Mouse (Mus musculus): ENCODE data around the gene Gcgr. TPM values are rescaled to one million over a fixed set of nuclear protein-coding genes. Genes with fewer than 3 reads are reported as not detected.
"Not testable (repeated sequence)": the region's sequence is repeated elsewhere in the genome, so short reads cannot be mapped to it uniquely, and the experiment has no call there.

Gene Gcgr
- polyA plus RNA-seq, 1 experiment from 2014 or later, result 0.50 TPM

DNA sequence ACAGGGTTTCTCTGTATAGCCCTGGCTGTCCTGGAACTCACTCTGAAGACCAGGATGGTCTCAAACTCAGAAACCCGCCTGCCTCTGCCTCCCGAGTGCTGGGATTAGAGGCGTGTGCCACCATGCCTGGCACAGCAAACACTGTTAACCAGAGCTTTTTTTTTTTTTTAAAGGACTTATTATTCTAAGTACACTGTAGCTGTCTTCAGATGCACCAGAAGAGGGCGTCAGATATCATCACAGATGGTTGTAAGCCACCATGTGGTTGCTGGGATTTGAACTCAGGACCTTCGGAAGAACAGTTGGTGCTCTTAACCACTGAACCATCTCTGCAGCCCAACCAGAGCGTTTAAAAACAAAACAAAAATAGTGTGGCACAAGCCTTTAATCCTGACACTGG is 28.3 kb downstream of the Gcgr start:
- not testable (repeated sequence) for DNase-seq (ENCODE audit: low spot score); H3K27me3 ChIP-seq (replicated peaks; ENCODE audit: control insufficient read depth, insufficient read depth, low read length); H3K9ac ChIP-seq (ENCODE audit: low read length); H3K9me3 ChIP-seq (ENCODE audit: control insufficient read depth, low read length); H3K4me2 ChIP-seq (ENCODE audit: low read length); H3K27ac ChIP-seq (ENCODE audit: low read depth); H3K4me1 ChIP-seq (replicated peaks; ENCODE audit: control insufficient read depth, insufficient read depth, low read length); H3K4me3 ChIP-seq (ENCODE audit: low read depth, low read length); ATAC-seq (replicated peaks; ENCODE audit: low FRiP score, low TSS enrichment, low read depth)
- peaks cover 49% of the 10 kb centered on the region for H3K36me3 ChIP-seq (ENCODE audit: control insufficient read depth, insufficient read depth, low read length)
- 85% methylated on average over 6 of the region's 6 CpGs for WGBS

GRCm38 (mm10) chr11:120560952-120561728 is 30.6 kb downstream of the Gcgr start:
- Histone ChIP-seq H3K36me3 (ENCODE audit: control insufficient read depth, insufficient read depth, low read length) (peaks cover 72% of the 10 kb centered on the region), H3K4me1 (replicated peaks; ENCODE audit: control insufficient read depth, insufficient read depth, low read length) (no peaks in the 10 kb centered on the region), H3K9me3 (ENCODE audit: control insufficient read depth, low read length) (peaks cover 3% of the 10 kb centered on the region; the same call in 1 of the 2 replicates), H3K4me3 (ENCODE audit: low read depth, low read length) (no peak overlapping the region), H3K27ac (ENCODE audit: low read depth) (no peak overlapping the region), H3K9ac (ENCODE audit: low read length) (no peak overlapping the region), H3K27me3 (replicated peaks; ENCODE audit: control insufficient read depth, insufficient read depth, low read length) (no peaks in the 10 kb centered on the region), H3K4me2 (ENCODE audit: low read length) (no peak overlapping the region)
- ATAC-seq (replicated peaks; ENCODE audit: low FRiP score, low TSS enrichment, low read depth), result no peak
- no peak for DNase-seq (ENCODE audit: low spot score)
- WGBS, result 90% methylated on average over 13 of the region's 13 CpGs

DNA sequence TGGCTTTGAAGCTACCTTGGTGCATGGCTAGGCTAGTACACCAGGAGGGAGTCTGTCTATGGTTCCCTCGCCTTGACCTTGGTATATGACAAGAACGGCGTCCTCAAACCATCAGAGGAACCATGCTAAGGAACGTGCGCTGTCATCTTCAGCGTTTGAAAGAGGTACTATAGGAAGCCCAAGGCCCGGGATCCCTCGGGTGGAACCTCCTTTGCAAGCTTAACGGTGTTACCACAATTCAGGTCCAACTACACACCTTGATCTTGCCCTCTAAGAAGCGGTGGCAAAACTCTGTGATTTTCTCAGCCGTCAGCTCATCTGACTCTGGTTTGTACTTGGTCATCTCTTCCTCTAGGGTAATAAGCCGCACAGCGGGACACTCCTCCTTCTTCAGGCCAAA is 32.5 kb downstream of the Gcgr start:
- Histone ChIP-seq H3K27ac (ENCODE audit: low read depth) (no peak overlapping the region), H3K36me3 (ENCODE audit: control insufficient read depth, insufficient read depth, low read length) (peaks cover 90% of the 10 kb centered on the region), H3K4me1 (replicated peaks; ENCODE audit: control insufficient read depth, insufficient read depth, low read length) (no peaks in the 10 kb centered on the region), H3K4me2 (ENCODE audit: low read length) (no peak overlapping the region), H3K4me3 (ENCODE audit: low read depth, low read length) (no peak overlapping the region), H3K9me3 (ENCODE audit: control insufficient read depth, low read length) (no peaks in the 10 kb centered on the region), H3K9ac (ENCODE audit: low read length) (no peak overlapping the region), H3K27me3 (replicated peaks; ENCODE audit: control insufficient read depth, insufficient read depth, low read length) (no peaks in the 10 kb centered on the region)
- DNase-seq (ENCODE audit: low spot score), result no peak
- no peak for ATAC-seq (replicated peaks; ENCODE audit: low FRiP score, low TSS enrichment, low read depth)
- WGBS, result 94% methylated on average over 13 of the region's 13 CpGs

- H3K27ac ChIP-seq (ENCODE audit: low read depth), result no peak overlapping the region
- no peaks in the 10 kb centered on the region for H3K4me1 ChIP-seq (replicated peaks; ENCODE audit: control insufficient read depth, insufficient read depth, low read length)
- no peaks in the 10 kb centered on the region for H3K27me3 ChIP-seq (replicated peaks; ENCODE audit: control insufficient read depth, insufficient read depth, low read length)
- WGBS, result 89% methylated on average over 9 of the region's 9 CpGs
- DNase-seq (ENCODE audit: low spot score), result no peak
- no peak for ATAC-seq (replicated peaks; ENCODE audit: low FRiP score, low TSS enrichment, low read depth)
- H3K9me3 ChIP-seq (ENCODE audit: control insufficient read depth, low read length), result no peaks in the 10 kb centered on the region
- no peak overlapping the region for H3K4me3 ChIP-seq (ENCODE audit: low read depth, low read length)
- H3K4me2 ChIP-seq (ENCODE audit: low read length), result no peak overlapping the region
- H3K36me3 ChIP-seq (ENCODE audit: control insufficient read depth, insufficient read depth, low read length), result peaks cover 93% of the 10 kb centered on the region
- H3K9ac ChIP-seq (ENCODE audit: low read length), result no peak overlapping the region
Observed at GRCm38 (mm10) chr11:120565114-120565513, 34.6 kb downstream of the Gcgr start.

GRCm38 (mm10) chr11:120568324-120568723 is 37.8 kb downstream of the Gcgr start:
- no peak for DNase-seq (ENCODE audit: low spot score)
- H3K27ac ChIP-seq (ENCODE audit: low read depth), result no peak overlapping the region
- H3K27me3 ChIP-seq (replicated peaks; ENCODE audit: control insufficient read depth, insufficient read depth, low read length), result no peaks in the 10 kb centered on the region
- H3K9ac ChIP-seq (ENCODE audit: low read length), result no peak overlapping the region
- H3K4me3 ChIP-seq (ENCODE audit: low read depth, low read length), result no peak overlapping the region
- WGBS, result 88% methylated on average over 6 of the region's 6 CpGs
- no peak for ATAC-seq (replicated peaks; ENCODE audit: low FRiP score, low TSS enrichment, low read depth)
- no peaks in the 10 kb centered on the region for H3K9me3 ChIP-seq (ENCODE audit: control insufficient read depth, low read length)
- H3K4me1 ChIP-seq (replicated peaks; ENCODE audit: control insufficient read depth, insufficient read depth, low read length), result peaks cover 9% of the 10 kb centered on the region
- H3K4me2 ChIP-seq (ENCODE audit: low read length), result no peak overlapping the region
- H3K36me3 ChIP-seq (ENCODE audit: control insufficient read depth, insufficient read depth, low read length), result peaks cover 75% of the 10 kb centered on the region

GRCm38 (mm10) chr11:120571122-120571521 is 40.6 kb downstream of the Gcgr start:
- H3K4me2 ChIP-seq (ENCODE audit: low read length), result peak overlapping the region; percentile 81
- no peaks in the 10 kb centered on the region for H3K27me3 ChIP-seq (replicated peaks; ENCODE audit: control insufficient read depth, insufficient read depth, low read length)
- WGBS, result 76% methylated on average over 3 of the region's 3 CpGs
- H3K4me1 ChIP-seq (replicated peaks; ENCODE audit: control insufficient read depth, insufficient read depth, low read length), result peaks cover 15% of the 10 kb centered on the region
- no peak overlapping the region for H3K27ac ChIP-seq (ENCODE audit: low read depth)
- H3K9me3 ChIP-seq (ENCODE audit: control insufficient read depth, low read length), result no peaks in the 10 kb centered on the region
- H3K36me3 ChIP-seq (ENCODE audit: control insufficient read depth, insufficient read depth, low read length), result peaks cover 47% of the 10 kb centered on the region
- no peak for ATAC-seq (replicated peaks; ENCODE audit: low FRiP score, low TSS enrichment, low read depth)
- H3K9ac ChIP-seq (ENCODE audit: low read length), result peak overlapping the region; percentile 94; the same call in 1 of the 2 replicates
- no peak for DNase-seq (ENCODE audit: low spot score)
- peak overlapping the region; percentile 98 for H3K4me3 ChIP-seq (ENCODE audit: low read depth, low read length)

DNA sequence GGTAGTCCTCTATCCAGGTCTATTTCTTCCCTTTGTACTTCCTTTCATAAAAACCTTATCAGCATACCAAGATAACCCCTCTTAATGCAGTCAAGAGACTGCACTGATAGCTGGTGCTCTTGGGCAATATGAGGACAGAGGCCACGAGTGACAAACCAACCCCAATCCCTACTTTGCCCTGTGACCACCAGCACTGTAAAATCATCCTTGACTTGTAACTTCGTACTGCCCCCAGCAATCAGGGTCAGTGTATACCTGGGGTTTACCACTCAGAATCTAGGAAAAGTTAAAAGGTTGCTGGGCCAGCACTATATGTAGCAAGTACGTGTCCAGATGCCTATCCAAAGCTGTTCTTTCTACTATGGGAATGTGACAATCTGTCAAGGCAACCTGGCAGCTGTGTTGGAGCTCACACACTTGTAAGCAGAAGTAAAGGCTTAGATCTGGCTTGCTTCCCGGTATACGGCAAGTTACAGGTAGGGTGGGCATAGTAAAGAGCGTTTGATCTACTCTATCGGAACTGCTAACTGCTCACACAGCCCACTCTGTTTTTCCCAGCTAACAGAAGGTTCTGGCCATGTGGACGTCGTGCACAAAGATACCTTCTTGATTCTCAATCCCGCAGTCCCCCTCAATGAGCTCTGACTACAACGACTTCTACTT is 41.4 kb downstream of the Gcgr start:
- ATAC-seq (replicated peaks; ENCODE audit: low FRiP score, low TSS enrichment, low read depth), result no peak
- H3K4me3 ChIP-seq (ENCODE audit: low read depth, low read length), result peak overlapping the region; percentile 98
- WGBS, result 7% methylated on average over 11 of the region's 11 CpGs
- peak overlapping the region; percentile 95 for H3K27ac ChIP-seq (ENCODE audit: low read depth)
- no peaks in the 10 kb centered on the region for H3K9me3 ChIP-seq (ENCODE audit: control insufficient read depth, low read length)
- peak overlapping the region; percentile 94 for H3K9ac ChIP-seq (ENCODE audit: low read length)
- H3K36me3 ChIP-seq (ENCODE audit: control insufficient read depth, insufficient read depth, low read length), result peaks cover 42% of the 10 kb centered on the region
- no peak for DNase-seq (ENCODE audit: low spot score)
- peaks cover 15% of the 10 kb centered on the region for H3K4me1 ChIP-seq (replicated peaks; ENCODE audit: control insufficient read depth, insufficient read depth, low read length)
- H3K4me2 ChIP-seq (ENCODE audit: low read length), result peak overlapping the region; percentile 81
- H3K27me3 ChIP-seq (replicated peaks; ENCODE audit: control insufficient read depth, insufficient read depth, low read length), result no peaks in the 10 kb centered on the region

DNA sequence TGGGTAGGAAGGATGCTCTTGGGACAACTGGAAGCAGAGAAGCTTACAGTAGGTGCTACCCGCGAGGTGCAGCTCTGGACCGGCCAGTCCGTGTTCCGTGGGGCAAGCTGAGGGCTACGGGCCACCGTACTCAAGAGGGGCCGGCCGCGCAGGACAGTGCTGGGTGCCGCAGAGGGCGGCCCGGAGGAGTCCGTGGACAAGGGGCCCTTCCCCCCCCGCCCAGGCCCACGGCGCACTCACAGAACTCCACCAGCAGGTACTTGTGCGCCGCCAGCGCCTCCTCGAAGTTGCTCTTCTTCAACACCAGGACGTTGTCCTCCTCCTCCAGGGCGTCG is 41.9 kb downstream of the Gcgr start:
- ATAC-seq (replicated peaks; ENCODE audit: low FRiP score, low TSS enrichment, low read depth) (peak; percentile 38), DNase-seq (ENCODE audit: low spot score) (no peak)
- Histone ChIP-seq H3K4me2 (ENCODE audit: low read length) (peak overlapping the region; percentile 81), H3K36me3 (ENCODE audit: control insufficient read depth, insufficient read depth, low read length) (peaks cover 42% of the 10 kb centered on the region), H3K4me3 (ENCODE audit: low read depth, low read length) (peak overlapping the region; percentile 98), H3K4me1 (replicated peaks; ENCODE audit: control insufficient read depth, insufficient read depth, low read length) (peaks cover 15% of the 10 kb centered on the region), H3K9ac (ENCODE audit: low read length) (peak overlapping the region; percentile 94), H3K27ac (ENCODE audit: low read depth) (peak overlapping the region; percentile 95), H3K27me3 (replicated peaks; ENCODE audit: control insufficient read depth, insufficient read depth, low read length) (no peaks in the 10 kb centered on the region), H3K9me3 (ENCODE audit: control insufficient read depth, low read length) (no peaks in the 10 kb centered on the region)
- 0% methylated on average over 23 of the region's 24 CpGs for WGBS

Measured in intestine, embryonic 14.5 days (tissue).